Mouse (Mus musculus): ENCODE measurements at regions not wholly inside any gene's neighbourhood (a gene's known extent, or its start where the extent isn't known, plus 50 kb on each side); places are given as distances from the start of the nearest gene placed in this dataset.

GRCm38 (mm10) chr11:24255201-24256060 lies 177.6 kb downstream of the Bcl11a start:
- Histone ChIP-seq H3K9ac (replicated peaks; ENCODE audit: low read length, poor library complexity, severe bottlenecking) (no peak overlapping the region), H3K27me3 (ENCODE audit: insufficient read depth, low read length) (no peaks in the 10 kb centered on the region), H3K27ac (ENCODE audit: low read depth, low read length) (no peak overlapping the region), H3K4me3 (ENCODE audit: low read depth, low read length) (no peak overlapping the region), H3K36me3 (ENCODE audit: insufficient read depth, low read length) (no peaks in the 10 kb centered on the region), H3K4me2 (ENCODE audit: low read depth, low read length, poor library complexity, severe bottlenecking) (no peak overlapping the region), H3K4me1 (ENCODE audit: insufficient read depth, low read length) (no peaks in the 10 kb centered on the region), H3K9me3 (ENCODE audit: low read length) (no peaks in the 10 kb centered on the region)
- TF ChIP-seq CTCF (IDR thresholded peaks at IDR 0.05), result no peak
- DNase-seq (ENCODE audit: low spot score), result no peak
- ATAC-seq (ENCODE audit: low FRiP score), result no peak
- 86% methylated on average over 22 of the region's 22 CpGs for WGBS

GRCm38 (mm10) chr11:24257741-24258140 lies 179.9 kb downstream of the Bcl11a start:
- no peak; the same call in 1 of the 2 replicates for TF ChIP-seq CTCF (IDR thresholded peaks at IDR 0.05)
- Histone ChIP-seq H3K9me3 (ENCODE audit: low read length) (no peaks in the 10 kb centered on the region), H3K4me1 (ENCODE audit: insufficient read depth, low read length) (no peaks in the 10 kb centered on the region), H3K4me3 (ENCODE audit: low read depth, low read length) (no peak overlapping the region), H3K27ac (ENCODE audit: low read depth, low read length) (no peak overlapping the region), H3K27me3 (ENCODE audit: insufficient read depth, low read length) (no peaks in the 10 kb centered on the region), H3K4me2 (ENCODE audit: low read depth, low read length, poor library complexity, severe bottlenecking) (no peak overlapping the region), H3K9ac (replicated peaks; ENCODE audit: low read length, poor library complexity, severe bottlenecking) (no peak overlapping the region), H3K36me3 (ENCODE audit: insufficient read depth, low read length) (no peaks in the 10 kb centered on the region)
- ATAC-seq (ENCODE audit: low FRiP score) (no peak), DNase-seq (ENCODE audit: low spot score) (no peak)

- Histone ChIP-seq H3K4me1 (ENCODE audit: insufficient read depth, low read length) (no peaks in the 10 kb centered on the region), H3K9me3 (ENCODE audit: low read length) (no peaks in the 10 kb centered on the region), H3K4me3 (ENCODE audit: low read depth, low read length) (no peak overlapping the region), H3K27ac (ENCODE audit: low read depth, low read length) (no peak overlapping the region), H3K27me3 (ENCODE audit: insufficient read depth, low read length) (no peaks in the 10 kb centered on the region), H3K4me2 (ENCODE audit: low read depth, low read length, poor library complexity, severe bottlenecking) (no peak overlapping the region), H3K9ac (replicated peaks; ENCODE audit: low read length, poor library complexity, severe bottlenecking) (no peak overlapping the region), H3K36me3 (ENCODE audit: insufficient read depth, low read length) (no peaks in the 10 kb centered on the region)
- ATAC-seq (ENCODE audit: low FRiP score) (no peak), DNase-seq (ENCODE audit: low spot score) (no peak)
- 76% methylated on average over 6 of the region's 6 CpGs for WGBS
- TF ChIP-seq CTCF (IDR thresholded peaks at IDR 0.05), result no peak
These were observed 180.5 kb downstream of the Bcl11a start for GRCm38 (mm10) chr11:24258340-24258739.

GRCm38 (mm10) chr11:24259668-24260067 lies 181.8 kb downstream of the Bcl11a start:
- DNase-seq (ENCODE audit: low spot score) (no peak), ATAC-seq (ENCODE audit: low FRiP score) (no peak)
- no peaks in the 10 kb centered on the region for H3K27me3 ChIP-seq (ENCODE audit: insufficient read depth, low read length)
- no peak overlapping the region for H3K4me2 ChIP-seq (ENCODE audit: low read depth, low read length, poor library complexity, severe bottlenecking)
- H3K27ac ChIP-seq (ENCODE audit: low read depth, low read length), result no peak overlapping the region
- H3K4me3 ChIP-seq (ENCODE audit: low read depth, low read length), result no peak overlapping the region
- 87% methylated on average over 2 of the region's 2 CpGs for WGBS
- no peaks in the 10 kb centered on the region for H3K9me3 ChIP-seq (ENCODE audit: low read length)
- no peaks in the 10 kb centered on the region for H3K36me3 ChIP-seq (ENCODE audit: insufficient read depth, low read length)
- H3K9ac ChIP-seq (replicated peaks; ENCODE audit: low read length, poor library complexity, severe bottlenecking), result no peak overlapping the region
- H3K4me1 ChIP-seq (ENCODE audit: insufficient read depth, low read length), result no peaks in the 10 kb centered on the region
- TF ChIP-seq CTCF (IDR thresholded peaks at IDR 0.05), result no peak

GRCm38 (mm10) chr11:24269046-24269445 lies 191.2 kb downstream of the Bcl11a start:
- no peak overlapping the region for H3K4me2 ChIP-seq (ENCODE audit: low read depth, low read length, poor library complexity, severe bottlenecking)
- no peaks in the 10 kb centered on the region for H3K4me1 ChIP-seq (ENCODE audit: insufficient read depth, low read length)
- 83% methylated on average over 2 of the region's 2 CpGs for WGBS
- no peaks in the 10 kb centered on the region for H3K36me3 ChIP-seq (ENCODE audit: insufficient read depth, low read length)
- TF ChIP-seq CTCF (IDR thresholded peaks at IDR 0.05), result no peak
- no peak overlapping the region for H3K27ac ChIP-seq (ENCODE audit: low read depth, low read length)
- ATAC-seq (ENCODE audit: low FRiP score) (no peak), DNase-seq (ENCODE audit: low spot score) (no peak)
- H3K9ac ChIP-seq (replicated peaks; ENCODE audit: low read length, poor library complexity, severe bottlenecking), result no peak overlapping the region
- H3K27me3 ChIP-seq (ENCODE audit: insufficient read depth, low read length), result no peaks in the 10 kb centered on the region
- no peak overlapping the region for H3K4me3 ChIP-seq (ENCODE audit: low read depth, low read length)
- H3K9me3 ChIP-seq (ENCODE audit: low read length), result no peaks in the 10 kb centered on the region

GRCm38 (mm10) chr11:24281628-24282027 lies 203.8 kb downstream of the Bcl11a start:
- Histone ChIP-seq H3K4me3 (ENCODE audit: low read depth, low read length) (no peak overlapping the region), H3K9ac (replicated peaks; ENCODE audit: low read length, poor library complexity, severe bottlenecking) (no peak overlapping the region), H3K36me3 (ENCODE audit: insufficient read depth, low read length) (no peaks in the 10 kb centered on the region), H3K27ac (ENCODE audit: low read depth, low read length) (no peak overlapping the region), H3K27me3 (ENCODE audit: insufficient read depth, low read length) (no peaks in the 10 kb centered on the region; the same call in 1 of the 2 replicates), H3K9me3 (ENCODE audit: low read length) (no peaks in the 10 kb centered on the region), H3K4me1 (ENCODE audit: insufficient read depth, low read length) (peaks cover 5% of the 10 kb centered on the region; the same call in 1 of the 2 replicates), H3K4me2 (ENCODE audit: low read depth, low read length, poor library complexity, severe bottlenecking) (no peak overlapping the region)
- ATAC-seq (ENCODE audit: low FRiP score), result no peak
- TF ChIP-seq CTCF (IDR thresholded peaks at IDR 0.05), result no peak
- 87% methylated on average over 5 of the region's 5 CpGs for WGBS
- DNase-seq (ENCODE audit: low spot score), result no peak
